In the genomic region with DNA sequence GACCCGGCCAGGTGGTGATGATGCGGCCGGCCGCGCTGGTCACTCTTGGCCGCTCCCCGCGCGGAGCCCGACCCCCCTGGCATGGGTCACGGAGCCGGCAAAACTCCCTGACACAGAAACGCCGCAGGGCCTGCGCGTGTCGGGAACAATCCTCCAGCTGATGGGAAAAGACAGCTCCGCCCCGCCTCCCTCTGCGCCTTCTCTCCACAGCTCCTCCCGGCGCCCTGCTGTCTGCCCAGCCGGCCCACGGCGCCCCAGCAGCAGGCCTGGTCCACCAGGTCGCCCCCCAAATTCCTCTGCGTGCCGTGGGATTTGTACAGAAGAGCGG, we compare ENCODE assay signal across 8 mouse cellular contexts. TPM values are rescaled to one million over a fixed set of nuclear protein-coding genes. Genes with fewer than 3 reads are reported as not detected.
DNase-seq lines count a peak whose midpoint lies in the region; ATAC-seq and TF ChIP-seq lines count a peak whose summit lies in the region.

No protein-coding gene starts in this region.

- no peaks in the 10 kb centered on the region for H3K36me3 ChIP-seq in lung, embryonic 16.5 days (ENCODE audit: control insufficient read depth, insufficient read depth, low read length)
- H3K36me3 ChIP-seq in kidney, embryonic 14.5 days (ENCODE audit: control insufficient read depth, insufficient read depth, low read length): no peaks in the 10 kb centered on the region
- H3K36me3 ChIP-seq in midbrain, embryonic 14.5 days (ENCODE audit: control insufficient read depth, insufficient read depth, low read length): no peaks in the 10 kb centered on the region

- TF ChIP-seq CTCF in embryonic fibroblast, embryonic 13.5 days (IDR thresholded peaks at IDR 0.05; ENCODE audit: borderline replicate concordance, insufficient read depth, low read length): no peak

- H3K27ac ChIP-seq in lung, embryonic 16.5 days (ENCODE audit: low read length): no peak overlapping the region
- H3K27ac ChIP-seq in embryonic fibroblast, embryonic 13.5 days (ENCODE audit: insufficient read depth, low read length): no peak overlapping the region
- H3K27ac ChIP-seq in kidney, embryonic 14.5 days (ENCODE audit: low read depth, low read length): peak overlapping the region; percentile 78; the same call in 1 of the 2 replicates
- no peak overlapping the region for H3K27ac ChIP-seq in midbrain, embryonic 14.5 days (replicated peaks; ENCODE audit: low read depth, low read length)

- ATAC-seq in lung, embryonic 16.5 days (ENCODE audit: low read depth): peak; percentile 65; the same call in 1 of the 2 replicates
- ATAC-seq in kidney, embryonic 14.5 days (ENCODE audit: low FRiP score, low TSS enrichment): peak; percentile 75
- no peak for ATAC-seq in midbrain, embryonic 14.5 days (ENCODE audit: low FRiP score, low TSS enrichment)
- no peak for ATAC-seq in megakaryocyte progenitor cell, adult 5-6 weeks (replicated peaks; ENCODE audit: poor library complexity)
- ATAC-seq in activated CD4-positive, CD25-positive, alpha-beta regulatory T cell, adult 4 months: no peak

- DNase-seq in lung, adult 18-20 months: no peak
- DNase-seq in midbrain, embryonic 14.5 days: peak; percentile 70
- DNase-seq in adipocyte (ENCODE audit: low spot score): no peak

- H3K4me1 ChIP-seq in lung, embryonic 16.5 days (replicated peaks; ENCODE audit: control insufficient read depth, insufficient read depth, low read length): peaks cover 15% of the 10 kb centered on the region
- 0 out of 2 replicates have a peak, but pooled peaks cover 2% of the 10 kb centered on the region for H3K4me1 ChIP-seq in embryonic fibroblast, embryonic 13.5 days (ENCODE audit: control insufficient read depth, insufficient read depth, low read length)
- H3K4me1 ChIP-seq in kidney, embryonic 14.5 days (ENCODE audit: control insufficient read depth, insufficient read depth, low read length): peaks cover 28% of the 10 kb centered on the region
- peaks cover 25% of the 10 kb centered on the region for H3K4me1 ChIP-seq in midbrain, embryonic 14.5 days (ENCODE audit: control insufficient read depth, insufficient read depth, low read length)

- WGBS in lung, embryonic 16.5 days: under 1% methylated on average over 29 of the region's 29 CpGs
- WGBS in kidney, embryonic 14.5 days: under 1% methylated on average over 29 of the region's 29 CpGs
- under 1% methylated on average over 29 of the region's 29 CpGs for WGBS in midbrain, embryonic 14.5 days

- peak overlapping the region; percentile 80 for H3K4me2 ChIP-seq in lung, embryonic 16.5 days (ENCODE audit: low read depth, low read length)
- peak overlapping the region; percentile 84 for H3K4me2 ChIP-seq in kidney, embryonic 14.5 days (replicated peaks; ENCODE audit: low read depth, low read length)
- H3K4me2 ChIP-seq in midbrain, embryonic 14.5 days (ENCODE audit: low read length): peak overlapping the region; percentile 64

- peak overlapping the region; percentile 58 for H3K9ac ChIP-seq in lung, embryonic 16.5 days (ENCODE audit: low read length)
- H3K9ac ChIP-seq in kidney, embryonic 14.5 days (ENCODE audit: low read depth, low read length): peak overlapping the region; percentile 51
- no peak overlapping the region; the same call in 1 of the 2 replicates for H3K9ac ChIP-seq in midbrain, embryonic 14.5 days (replicated peaks; ENCODE audit: low read length)

- H3K9me3 ChIP-seq in lung, embryonic 16.5 days (ENCODE audit: control insufficient read depth, low read length): no peaks in the 10 kb centered on the region
- no peaks in the 10 kb centered on the region for H3K9me3 ChIP-seq in kidney, embryonic 14.5 days (ENCODE audit: control insufficient read depth, low read length)
- 0 out of 2 replicates have a peak, but pooled peaks cover 3% of the 10 kb centered on the region for H3K9me3 ChIP-seq in midbrain, embryonic 14.5 days (ENCODE audit: control insufficient read depth, low read length)

- H3K4me3 ChIP-seq in lung, embryonic 16.5 days (ENCODE audit: low read length): peak overlapping the region; percentile 47
- 0 out of 2 replicates have a peak overlapping the region, but pooled peaks have one; percentile 12 for H3K4me3 ChIP-seq in embryonic fibroblast, embryonic 13.5 days (ENCODE audit: insufficient read depth, low read length)
- peak overlapping the region; percentile 42 for H3K4me3 ChIP-seq in kidney, embryonic 14.5 days (ENCODE audit: low read length)
- peak overlapping the region; percentile 33 for H3K4me3 ChIP-seq in midbrain, embryonic 14.5 days (replicated peaks; ENCODE audit: low read depth, low read length)

- no peak for TF ChIP-seq POLR2A in embryonic fibroblast, embryonic 13.5 days (IDR thresholded peaks at IDR 0.05; ENCODE audit: low read depth, low read length)

- peaks cover 60% of the 10 kb centered on the region for H3K27me3 ChIP-seq in lung, embryonic 16.5 days (ENCODE audit: control insufficient read depth, insufficient read depth, low read depth, low read length)
- peaks cover 43% of the 10 kb centered on the region for H3K27me3 ChIP-seq in kidney, embryonic 14.5 days (ENCODE audit: control insufficient read depth, insufficient read depth, low read length)
- peaks cover 52% of the 10 kb centered on the region for H3K27me3 ChIP-seq in midbrain, embryonic 14.5 days (ENCODE audit: control insufficient read depth, insufficient read depth, low read length)

RNA-seq across cellular contexts. Expression of a gene that starts 35.7 kb away (rescaled TPM):
- polyA plus RNA-seq in lung, embryonic 16.5 days (2015; fragmentation: Nextera tagmentation; extraction: Ambion mirVana): 0.05 TPM in 1 of 2 replicates, not detected in the other
- not detected in 2 replicates for polyA plus RNA-seq in embryonic fibroblast, embryonic 13.5 days (2011; ENCODE audit: insufficient read length, low read depth, missing spikeins)
- 43.3 and 55.9 TPM in 2 replicates for polyA plus RNA-seq in kidney, embryonic 14.5 days (2014; fragmentation: Nextera tagmentation; extraction: Ambion mirVana)
- 1.7 and 1.9 TPM in 2 replicates for polyA plus RNA-seq in midbrain, embryonic 14.5 days (2014; fragmentation: Nextera tagmentation; extraction: Ambion mirVana)
- total RNA-seq in megakaryocyte progenitor cell, adult 5-6 weeks (2015): not detected in 2 replicates
- not detected in 2 replicates for total RNA-seq in megakaryocyte progenitor cell, adult 5-6 weeks (2017)
- not detected for polyA plus RNA-seq in activated CD4-positive, CD25-positive, alpha-beta regulatory T cell, adult 4 months (2017; shearing (Covaris generic))

Comparison
In these comparisons a context has a peak if more than half of its experiments do, and no peak if none do; other contexts are left out.
1. ATAC-seq: peak in lung, embryonic 16.5 days (single experiment) and kidney, embryonic 14.5 days (single experiment); none in midbrain, embryonic 14.5 days (single experiment), megakaryocyte progenitor cell, adult 5-6 weeks (single experiment) and activated CD4-positive, CD25-positive, alpha-beta regulatory T cell, adult 4 months (single experiment).
2. RNA of a gene that starts 35.7 kb away (polyA plus RNA-seq): 43.3 to 55.9 TPM in kidney, embryonic 14.5 days; 1.7 to 1.9 TPM in midbrain, embryonic 14.5 days, 0.05 TPM in lung, embryonic 16.5 days, not detected in embryonic fibroblast, embryonic 13.5 days and not detected in activated CD4-positive, CD25-positive, alpha-beta regulatory T cell, adult 4 months; every median in the first group is over 10 times any median in the second.
3. Peak in every context shown above with its lines, with median percentiles within 50 percentile points of each other: H3K4me2 ChIP-seq and H3K4me3 ChIP-seq.